Comparison of ENCODE assay signal across 15 mouse cellular contexts in the genomic region with DNA sequence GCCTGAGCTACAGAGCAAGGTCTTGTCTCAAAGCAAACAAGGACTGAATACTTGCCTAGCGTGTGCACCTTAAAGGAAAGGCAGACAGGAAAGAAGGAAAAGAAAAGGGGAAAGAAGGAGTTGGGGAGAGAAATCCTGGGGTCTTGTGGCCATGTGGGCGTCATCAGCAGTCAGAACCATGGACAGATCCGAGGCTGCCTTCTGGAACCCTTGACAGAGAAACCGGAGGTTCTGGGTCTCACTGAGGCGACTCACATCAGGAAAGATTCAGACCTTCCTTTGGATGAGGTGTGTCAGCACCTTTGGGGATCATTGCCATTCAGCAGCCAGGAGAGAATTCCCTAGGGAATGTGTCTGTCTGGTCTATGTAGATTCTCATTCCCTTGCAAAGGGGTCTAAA. TPM values are rescaled to one million over a fixed set of nuclear protein-coding genes. Genes with fewer than 3 reads are reported as not detected.
DNase-seq lines count a peak whose midpoint lies in the region; ATAC-seq and TF ChIP-seq lines count a peak whose summit lies in the region.
"Had no signal": no experiment of that assay in that cellular context is flagged by ENCODE, and none has a peak within 500 bp of the region (broad histone marks: within the 10 kb centered on the region; RNA-seq: fewer than 3 reads in every experiment).

No protein-coding gene starts in this region.

- no peaks in the 10 kb centered on the region for H3K4me1 ChIP-seq in neural tube, embryonic 15.5 days
- no peaks in the 10 kb centered on the region for H3K4me1 ChIP-seq in neural tube, embryonic 11.5 days (ENCODE audit: control insufficient read depth, insufficient read depth, low read length)
- H3K4me1 ChIP-seq in lung, adult 2 months (ENCODE audit: control insufficient read depth, insufficient read depth, low read length), result no peaks in the 10 kb centered on the region
- H3K4me1 ChIP-seq: limb, embryonic 15.5 days had no signal

- 31% methylated on average over 5 of the region's 5 CpGs for WGBS in neural tube, embryonic 15.5 days
- WGBS in neural tube, embryonic 11.5 days, result 39% methylated on average over 5 of the region's 5 CpGs
- 17% methylated on average over 5 of the region's 5 CpGs for WGBS in lung, adult 2 months

- TF ChIP-seq POLR2A in lung, adult 2 months (IDR thresholded peaks at IDR 0.05; ENCODE audit: borderline replicate concordance, extremely low read depth, low read depth, low read length), result no peak

- H3K9me3 ChIP-seq in neural tube, embryonic 15.5 days (replicated peaks), result no peaks in the 10 kb centered on the region
- H3K9me3 ChIP-seq in neural tube, embryonic 11.5 days (ENCODE audit: control insufficient read depth, low read length), result no peaks in the 10 kb centered on the region
- H3K9me3 ChIP-seq: limb, embryonic 15.5 days had no signal

- H3K4me3 ChIP-seq in neural tube, embryonic 15.5 days (replicated peaks), result no peak overlapping the region
- H3K4me3 ChIP-seq in neural tube, embryonic 11.5 days (ENCODE audit: low read depth, low read length), result no peak overlapping the region
- H3K4me3 ChIP-seq in lung, adult 2 months (replicated peaks; ENCODE audit: extremely low read depth, low read depth, low read length), result no peak overlapping the region
- H3K4me3 ChIP-seq: limb, embryonic 15.5 days had no signal

- no peak overlapping the region for H3K4me2 ChIP-seq in neural tube, embryonic 15.5 days
- no peak overlapping the region for H3K4me2 ChIP-seq in neural tube, embryonic 11.5 days (ENCODE audit: low read depth)
- H3K4me2 ChIP-seq: limb, embryonic 15.5 days had no signal

- peak; percentile 13 to 49 for DNase-seq in adrenal gland, postnatal 36 days
- DNase-seq in adrenal gland, postnatal 4 days (ENCODE audit: low spot score in 2 of 2), result no peak
- DNase-seq in neural tube, embryonic 10.5 days (ENCODE audit: extremely low spot score, low spot score), result peak; percentile 36
- DNase-seq in embryo, embryonic 10 days (ENCODE audit: low spot score), result peak; percentile 67
- peak; percentile 45 for DNase-seq in neural tube, embryonic 11.5 days (ENCODE audit: low spot score)
- no peak for DNase-seq in lung, adult 2 months
- DNase-seq: cerebellum, postnatal 14 days; heart, adult 18-20 months; heart, postnatal 4 days had no signal

- no peak overlapping the region for H3K9ac ChIP-seq in neural tube, embryonic 15.5 days (replicated peaks)
- no peak overlapping the region for H3K9ac ChIP-seq in neural tube, embryonic 11.5 days (ENCODE audit: low read length)
- H3K9ac ChIP-seq: limb, embryonic 15.5 days had no signal

- H3K36me3 ChIP-seq in neural tube, embryonic 15.5 days, result no peaks in the 10 kb centered on the region
- H3K36me3 ChIP-seq in neural tube, embryonic 11.5 days (ENCODE audit: control insufficient read depth, insufficient read depth, low read length), result no peaks in the 10 kb centered on the region
- H3K36me3 ChIP-seq: limb, embryonic 15.5 days had no signal

- H3K27me3 ChIP-seq in neural tube, embryonic 15.5 days (replicated peaks), result no peaks in the 10 kb centered on the region
- H3K27me3 ChIP-seq in neural tube, embryonic 11.5 days (ENCODE audit: control insufficient read depth, insufficient read depth, low read length), result no peaks in the 10 kb centered on the region
- H3K27me3 ChIP-seq: limb, embryonic 15.5 days had no signal

- H3K27ac ChIP-seq in neural tube, embryonic 15.5 days (replicated peaks), result no peak overlapping the region
- no peak overlapping the region for H3K27ac ChIP-seq in neural tube, embryonic 11.5 days (ENCODE audit: low read depth, low read length)
- H3K27ac ChIP-seq: limb, embryonic 15.5 days had no signal

- no peak for TF ChIP-seq CTCF in lung, adult 2 months (IDR thresholded peaks at IDR 0.05; ENCODE audit: insufficient read depth, low read length)

- no peak for ATAC-seq in neural tube, embryonic 15.5 days (ENCODE audit: low FRiP score)
- no peak for ATAC-seq in neural tube, embryonic 11.5 days (ENCODE audit: insufficient read depth, low FRiP score, low TSS enrichment)
- no peak for ATAC-seq in granulocyte monocyte progenitor cell, adult 5-6 weeks (replicated peaks; ENCODE audit: poor library complexity, severe bottlenecking)
- ATAC-seq: forebrain, embryonic 14.5 days had no signal

RNA-seq across cellular contexts. Expression of a gene that starts 2.6 kb away (rescaled TPM):
- 1 to 10 TPM; 1.7 TPM for total RNA-seq in adrenal gland, postnatal 36 days (2021)
- 1 to 10 TPM; 2.1 to 3.5 TPM for total RNA-seq in adrenal gland, postnatal 4 days (2021)
- not detected in 2 replicates for polyA plus RNA-seq in neural tube, embryonic 15.5 days (2015; fragmentation: Nextera tagmentation; extraction: Ambion mirVana)
- not detected in 2 replicates for polyA plus RNA-seq in neural tube, embryonic 11.5 days (2014; fragmentation: Nextera tagmentation; extraction: Ambion mirVana)
- total RNA-seq in granulocyte monocyte progenitor cell, adult 5-6 weeks (2014; fragmentation: Nextera tagmentation), result not detected in 2 replicates
- total RNA-seq in granulocyte monocyte progenitor cell, adult 5-6 weeks (2017), result not detected in 2 replicates
- polyA plus RNA-seq in lung, adult 2 months (2012; rRNA removed), result 0.37 and 0.75 TPM in 2 replicates
- total RNA-seq: heart, adult 18-20 months; heart, postnatal 4 days; neutrophil, adult 5-6 weeks had no signal
- polyA plus RNA-seq: forebrain, embryonic 14.5 days; limb, embryonic 15.5 days had no signal

RNA-seq across cellular contexts. Expression of a gene that starts 40.3 kb away (rescaled TPM):
- total RNA-seq in adrenal gland, postnatal 36 days (2021), result 10 to 100 TPM; 80.5 to 81.7 TPM
- 10 to 100 TPM; 64.2 to 65.1 TPM for total RNA-seq in adrenal gland, postnatal 4 days (2021)
- 139 and 157 TPM in 2 replicates for polyA plus RNA-seq in neural tube, embryonic 15.5 days (2015; fragmentation: Nextera tagmentation; extraction: Ambion mirVana)
- polyA plus RNA-seq in neural tube, embryonic 11.5 days (2014; fragmentation: Nextera tagmentation; extraction: Ambion mirVana), result 82.6 and 95.1 TPM in 2 replicates
- 22.6 and 37.1 TPM in 2 replicates for total RNA-seq in granulocyte monocyte progenitor cell, adult 5-6 weeks (2014; fragmentation: Nextera tagmentation)
- total RNA-seq in granulocyte monocyte progenitor cell, adult 5-6 weeks (2017), result 27.1 and 30.7 TPM in 2 replicates
- 128 TPM in 2 replicates for polyA plus RNA-seq in lung, adult 2 months (2012; rRNA removed)

RNA-seq across cellular contexts. Expression of a gene that starts 40.8 kb away (rescaled TPM):
- total RNA-seq in adrenal gland, postnatal 36 days (2021), result 1 to 10 TPM; 1.2 to 2.0 TPM
- 1 to 10 TPM in 1 of 2 experiments, under 1 TPM in 1; 0.81 to 2.0 TPM for total RNA-seq in adrenal gland, postnatal 4 days (2021)
- 0.42 TPM in 1 of 2 replicates, not detected in the other for polyA plus RNA-seq in neural tube, embryonic 15.5 days (2015; fragmentation: Nextera tagmentation; extraction: Ambion mirVana)
- not detected in 2 replicates for polyA plus RNA-seq in neural tube, embryonic 11.5 days (2014; fragmentation: Nextera tagmentation; extraction: Ambion mirVana)
- total RNA-seq in granulocyte monocyte progenitor cell, adult 5-6 weeks (2014; fragmentation: Nextera tagmentation), result 5.1 TPM in 1 of 2 replicates, not detected in the other
- 0.77 and 2.3 TPM in 2 replicates for total RNA-seq in granulocyte monocyte progenitor cell, adult 5-6 weeks (2017)
- polyA plus RNA-seq in lung, adult 2 months (2012; rRNA removed), result 14.6 and 15.8 TPM in 2 replicates
- total RNA-seq: neutrophil, adult 5-6 weeks had no signal
- polyA plus RNA-seq: forebrain, embryonic 14.5 days had no signal

RNA-seq across cellular contexts. Expression of a gene that starts 44.6 kb away (rescaled TPM):
- 10 to 100 TPM; 25.5 to 27.9 TPM for total RNA-seq in adrenal gland, postnatal 36 days (2021)
- 10 to 100 TPM; 40.5 to 50.4 TPM for total RNA-seq in adrenal gland, postnatal 4 days (2021)
- 0.75 TPM in 1 of 2 replicates, not detected in the other for polyA plus RNA-seq in neural tube, embryonic 15.5 days (2015; fragmentation: Nextera tagmentation; extraction: Ambion mirVana)
- polyA plus RNA-seq in neural tube, embryonic 11.5 days (2014; fragmentation: Nextera tagmentation; extraction: Ambion mirVana), result 0.44 and 0.87 TPM in 2 replicates
- not detected in 2 replicates for total RNA-seq in granulocyte monocyte progenitor cell, adult 5-6 weeks (2014; fragmentation: Nextera tagmentation)
- not detected in 2 replicates for total RNA-seq in granulocyte monocyte progenitor cell, adult 5-6 weeks (2017)
- 1.7 and 2.6 TPM in 2 replicates for polyA plus RNA-seq in lung, adult 2 months (2012; rRNA removed)
- total RNA-seq: heart, adult 18-20 months; heart, postnatal 4 days; megakaryocyte, adult 5-6 weeks; neutrophil, adult 5-6 weeks had no signal
- polyA plus RNA-seq: forebrain, embryonic 14.5 days had no signal

RNA-seq across cellular contexts. Expression of a gene that starts 53.5 kb away (rescaled TPM):
- total RNA-seq in adrenal gland, postnatal 36 days (2021), result 10 to 100 TPM; 29.0 to 29.2 TPM
- 10 to 100 TPM; 27.1 to 27.7 TPM for total RNA-seq in adrenal gland, postnatal 4 days (2021)
- polyA plus RNA-seq in neural tube, embryonic 15.5 days (2015; fragmentation: Nextera tagmentation; extraction: Ambion mirVana), result 59.6 and 62.2 TPM in 2 replicates
- polyA plus RNA-seq in neural tube, embryonic 11.5 days (2014; fragmentation: Nextera tagmentation; extraction: Ambion mirVana), result 34.5 and 36.9 TPM in 2 replicates
- 31.2 and 31.3 TPM in 2 replicates for total RNA-seq in granulocyte monocyte progenitor cell, adult 5-6 weeks (2014; fragmentation: Nextera tagmentation)
- 9.7 and 11.2 TPM in 2 replicates for total RNA-seq in granulocyte monocyte progenitor cell, adult 5-6 weeks (2017)
- 43.8 and 45.2 TPM in 2 replicates for polyA plus RNA-seq in lung, adult 2 months (2012; rRNA removed)

Comparison
In these comparisons a context has a peak if more than half of its experiments do, and no peak if none do; other contexts are left out.
1. DNase-seq: peak in adrenal gland, postnatal 36 days (2 of 2), neural tube, embryonic 10.5 days (single experiment), embryo, embryonic 10 days (single experiment) and neural tube, embryonic 11.5 days (single experiment); none in adrenal gland, postnatal 4 days (0 of 2) and lung, adult 2 months (single experiment).